Mouse (Mus musculus): Measurements from ENCODE around the gene Gm10310.
"Not testable (repeated sequence)": the region's sequence is repeated elsewhere in the genome, so short reads cannot be mapped to it uniquely, and the experiment has no call there.

Gm10310 gene

GRCm38 (mm10) chr10:129984962-129985361 is at the start of gene Gm10310:
Gene Gm10310 (minus strand): TSS chr10:129985062.
- DNase-seq (ENCODE audit: low read depth in 2 of 2, low spot score in 2 of 2) = not testable (repeated sequence)

GRCm38 (mm10) chr10:130030048-130030447 is 45.2 kb upstream of the Gm10310 start, which contains the start of gene Olfr821:
Gene Olfr821 (plus strand): TSS chr10:130030348.
- DNase-seq (ENCODE audit: low read depth in 2 of 2, low spot score in 2 of 2) = no peak

GRCm38 (mm10) chr10:130012321-130012720 is 27.5 kb upstream of the Gm10310 start, which contains the start of gene Olfr820:
Gene Olfr820 (plus strand): TSS chr10:130012621.
- DNase-seq (ENCODE audit: low read depth in 2 of 2, low spot score in 2 of 2) = no peak

GRCm38 (mm10) chr10:130005366-130005765 is 20.5 kb upstream of the Gm10310 start:
- not testable (repeated sequence) for DNase-seq (ENCODE audit: low read depth in 2 of 2, low spot score in 2 of 2)

- not testable (repeated sequence) for DNase-seq (ENCODE audit: low read depth in 2 of 2, low spot score in 2 of 2)
Measured at GRCm38 (mm10) chr10:130004104-130004503, 19.2 kb upstream of the Gm10310 start.

GRCm38 (mm10) chr10:129981867-129982266 is 3.0 kb downstream of the Gm10310 start:
- DNase-seq (ENCODE audit: low read depth in 2 of 2, low spot score in 2 of 2) = not testable (repeated sequence)

DNA sequence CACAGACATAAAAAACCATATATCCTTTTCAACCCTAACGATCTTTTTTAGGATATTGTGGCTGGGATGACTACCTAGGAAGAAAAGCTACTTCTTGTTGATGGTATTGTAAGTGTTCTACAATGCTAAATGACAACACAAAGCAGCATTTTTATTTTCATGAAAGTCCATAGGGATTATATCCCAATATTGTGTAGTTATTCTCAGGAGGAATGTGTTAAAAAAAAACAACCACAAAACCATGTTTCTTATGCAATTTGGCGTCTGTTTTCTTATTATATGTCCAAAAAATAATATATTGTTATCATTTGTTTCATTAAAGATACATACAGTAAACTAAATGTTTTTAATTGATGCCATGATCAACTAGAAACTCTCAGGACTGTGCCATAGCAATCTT is 8.8 kb downstream of the Gm10310 start, which contains the start of gene Olfr247:
Gene Olfr247 (minus strand): TSS at position 101 of the 400 bp plus-strand sequence.
- DNase-seq (ENCODE audit: low read depth in 2 of 2, low spot score in 2 of 2) = not testable (repeated sequence)

GRCm38 (mm10) chr10:129972994-129973393 is 11.9 kb downstream of the Gm10310 start:
- DNase-seq (ENCODE audit: low read depth in 2 of 2, low spot score in 2 of 2) = not testable (repeated sequence)

DNA sequence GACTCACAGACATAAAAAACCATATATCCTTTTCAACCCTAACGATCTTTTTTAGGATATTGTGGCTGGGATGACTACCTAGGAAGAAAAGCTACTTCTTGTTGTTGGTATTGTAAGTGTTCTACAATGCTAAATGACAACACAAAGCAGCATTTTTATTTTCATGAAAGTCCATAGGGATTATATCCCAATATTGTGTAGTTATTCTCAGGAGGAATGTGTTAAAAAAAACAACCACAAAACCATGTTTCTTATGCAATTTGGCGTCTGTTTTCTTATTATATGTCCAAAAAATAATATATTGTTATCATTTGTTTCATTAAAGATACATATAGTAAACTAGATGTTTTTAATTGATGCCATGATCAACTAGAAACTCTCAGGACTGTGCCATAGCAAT is 17.7 kb downstream of the Gm10310 start, which contains the start of gene Olfr819:
Gene Olfr819 (minus strand): TSS at position 101 of the 400 bp plus-strand sequence.
- DNase-seq (ENCODE audit: low read depth in 2 of 2, low spot score in 2 of 2) = not testable (repeated sequence)

DNA sequence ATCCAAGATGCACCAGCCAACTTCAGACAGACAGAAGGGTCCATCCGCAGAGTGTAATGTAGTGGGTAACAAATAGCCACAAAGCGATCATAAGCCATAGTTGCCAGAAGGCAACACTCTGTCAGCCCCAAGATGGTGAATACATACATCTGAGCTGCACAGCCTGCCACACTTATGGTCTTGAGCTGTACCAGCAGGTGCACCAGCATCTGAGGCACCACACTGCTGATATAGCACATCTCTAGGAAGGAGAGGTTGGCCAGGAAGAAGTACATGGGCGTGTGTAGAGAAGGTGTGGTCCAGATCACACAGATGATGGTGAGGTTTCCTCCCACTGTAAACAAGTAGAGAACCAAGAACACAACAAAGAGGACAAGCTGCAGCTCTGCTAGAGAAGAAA is 18.6 kb downstream of the Gm10310 start:
- DNase-seq (ENCODE audit: low read depth in 2 of 2, low spot score in 2 of 2) = not testable (repeated sequence)

DNA sequence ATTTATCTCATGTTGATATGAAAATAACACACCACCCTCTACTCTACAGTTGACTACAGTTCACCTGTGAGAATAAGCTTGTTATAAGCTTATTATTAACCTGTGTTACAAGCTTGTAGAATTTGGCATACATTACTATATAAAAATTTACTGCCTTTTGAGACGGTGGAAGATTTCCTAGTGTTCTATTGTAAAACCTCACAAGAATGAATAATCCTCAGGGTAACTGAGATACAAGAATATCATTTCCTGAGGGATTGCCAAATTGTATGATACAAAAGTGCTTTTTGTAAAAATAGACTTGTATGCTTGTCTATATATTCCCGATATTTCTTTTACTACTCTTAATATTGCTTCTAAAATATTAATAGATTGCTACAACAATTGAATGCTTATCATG is 35.9 kb downstream of the Gm10310 start, which contains the start of gene Olfr818:
Gene Olfr818 (minus strand): TSS at position 101 of the 400 bp plus-strand sequence.
- DNase-seq (ENCODE audit: low read depth in 2 of 2, low spot score in 2 of 2) = no peak

Measured in CD8-positive naive resting alpha-beta T cell, adult 2 months (primary cell).